Mouse (Mus musculus): ENCODE data around the gene Fdxr.

Gene Fdxr

GRCm38 (mm10) chr11:115236570-115236969, 40.3 kb downstream of the Fdxr start:
- no peak for DNase-seq (ENCODE audit: low spot score)

- DNase-seq (ENCODE audit: low spot score), result no peak
These were observed 42.4 kb downstream of the Fdxr start for GRCm38 (mm10) chr11:115234320-115235044.

GRCm38 (mm10) chr11:115233526-115234290, 43.1 kb downstream of the Fdxr start:
- DNase-seq (ENCODE audit: low spot score), result no peak

GRCm38 (mm10) chr11:115232889-115233288, 44.0 kb downstream of the Fdxr start:
- DNase-seq (ENCODE audit: low spot score), result no peak

- no peak for DNase-seq (ENCODE audit: low spot score)
These were observed 44.9 kb downstream of the Fdxr start for GRCm38 (mm10) chr11:115231924-115232323.

- DNase-seq (ENCODE audit: low spot score), result no peak
These were observed 45.5 kb downstream of the Fdxr start for GRCm38 (mm10) chr11:115231168-115231915.

- DNase-seq (ENCODE audit: low spot score), result no peak
These were observed 47.6 kb downstream of the Fdxr start for GRCm38 (mm10) chr11:115229021-115229930.

- DNase-seq (ENCODE audit: low spot score), result no peak
These were observed 48.4 kb downstream of the Fdxr start for GRCm38 (mm10) chr11:115228430-115228829.

GRCm38 (mm10) chr11:115227640-115228039, 49.2 kb downstream of the Fdxr start:
- DNase-seq (ENCODE audit: low spot score), result no peak

GRCm38 (mm10) chr11:115226811-115227491, 49.9 kb downstream of the Fdxr start:
- DNase-seq (ENCODE audit: low spot score), result no peak

GRCm38 (mm10) chr11:115225301-115225700, 51.5 kb downstream of the Fdxr start:
- no peak for DNase-seq (ENCODE audit: low spot score)

GRCm38 (mm10) chr11:115224889-115225288, 52.0 kb downstream of the Fdxr start:
- DNase-seq (ENCODE audit: low spot score), result peak; percentile 40

GRCm38 (mm10) chr11:115223877-115224276, 53.0 kb downstream of the Fdxr start:
- DNase-seq (ENCODE audit: low spot score), result no peak

- DNase-seq (ENCODE audit: low spot score), result no peak
These were observed 53.4 kb downstream of the Fdxr start for GRCm38 (mm10) chr11:115223451-115223850.

- no peak for DNase-seq (ENCODE audit: low spot score)
These were observed 54.3 kb downstream of the Fdxr start for GRCm38 (mm10) chr11:115222570-115222969.

GRCm38 (mm10) chr11:115222077-115222476, 54.8 kb downstream of the Fdxr start:
- DNase-seq (ENCODE audit: low spot score), result no peak

- DNase-seq (ENCODE audit: low spot score), result no peak
These were observed 57.2 kb downstream of the Fdxr start for GRCm38 (mm10) chr11:115219685-115220084.

- no peak for DNase-seq (ENCODE audit: low spot score)
These were observed 57.6 kb downstream of the Fdxr start for GRCm38 (mm10) chr11:115219263-115219662.
